Mouse (Mus musculus) ES-E14 (cell line): ENCODE results near the gene Stk11ip.

Experiments used
- CHD2 ChIP-seq: IDR thresholded peaks from 2 replicates; pipeline ENCODE4 v1.6.1; 2014; ENCODE audit warnings: mild to moderate bottlenecking, low read depth, low read length, inconsistent platforms
- HCFC1 ChIP-seq: IDR thresholded peaks from 2 replicates; pipeline ENCODE4 v1.6.1; 2012; ENCODE audit warnings: low read length, inconsistent platforms, borderline replicate concordance; ENCODE audit not compliant: insufficient read depth
- MAFK ChIP-seq: IDR thresholded peaks from 2 replicates; pipeline ENCODE4 v1.6.1; 2014; ENCODE audit warnings: mild to moderate bottlenecking, low read depth, low read length, inconsistent platforms; ENCODE audit not compliant: insufficient read depth
- ZC3H11A ChIP-seq: IDR thresholded peaks from 2 replicates; pipeline ENCODE4 v1.6.1; 2012; ENCODE audit warnings: low read depth, mild to moderate bottlenecking, inconsistent platforms, low read length, borderline replicate concordance

DNA sequence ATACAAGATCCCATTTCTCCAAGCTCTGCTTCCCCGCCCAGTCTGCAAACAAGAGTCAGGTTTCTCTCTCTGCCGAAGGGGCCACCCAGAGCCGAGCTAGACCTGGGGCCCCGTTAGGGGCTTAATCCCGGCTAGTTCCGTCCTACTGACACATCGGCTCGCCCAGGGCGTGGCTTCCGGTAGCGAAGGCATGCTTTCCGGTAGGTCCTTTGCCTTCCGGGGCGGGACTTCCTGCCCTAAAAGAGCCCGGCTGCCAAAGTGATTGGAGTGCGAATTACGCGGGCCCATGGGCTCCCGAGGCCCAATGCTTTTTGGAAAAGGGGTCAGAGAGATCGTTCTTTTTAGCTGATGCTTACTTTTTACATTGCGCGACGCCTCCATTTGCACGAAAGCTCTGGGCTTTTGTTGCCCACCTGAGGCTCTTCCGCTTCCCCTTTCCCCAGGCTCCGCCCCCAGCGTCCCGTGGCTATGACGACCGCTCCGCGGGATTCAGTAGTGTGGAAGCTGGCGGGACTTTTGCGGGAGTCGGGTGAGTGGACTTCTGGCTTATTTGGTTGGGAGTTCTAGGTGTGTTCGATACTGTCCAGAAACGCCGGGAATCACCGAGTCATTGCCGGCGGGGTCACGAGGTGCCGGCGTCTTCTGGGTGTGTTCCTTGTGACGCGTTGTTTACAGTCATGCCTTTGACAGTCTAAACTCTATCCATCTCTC lies at the start of gene Stk11ip:
- TF ChIP-seq ZC3H11A (no peak), MAFK (no peak), HCFC1 (no peak; the same call in 1 of the 2 replicates), CHD2 (no peak)
